Mouse (Mus musculus) urinary bladder, postnatal 14 days (tissue): ENCODE measurements at regions not wholly inside any gene's neighbourhood (a gene's known extent, or its start where the extent isn't known, plus 50 kb on each side); places are given as distances from the start of the nearest gene placed in this dataset.
A peak's percentile ranks its signal among the peaks of the same experiment; 100 is the strongest.
"Not testable (repeated sequence)": the region's sequence is repeated elsewhere in the genome, so short reads cannot be mapped to it uniquely, and the experiment has no call there.

Experiments used
- DNase-seq: peaks from one replicate; pipeline ENCODE4 v3.0.0; 2021; ENCODE audit warnings: low spot score

- not testable (repeated sequence) for DNase-seq
Observed at GRCm38 (mm10) chr1:14688041-14688440, 1405.1 kb downstream of the 4930444P10Rik start.

GRCm38 (mm10) chr1:14686172-14686571 lies 1407.0 kb downstream of the 4930444P10Rik start:
- no peak for DNase-seq

DNA sequence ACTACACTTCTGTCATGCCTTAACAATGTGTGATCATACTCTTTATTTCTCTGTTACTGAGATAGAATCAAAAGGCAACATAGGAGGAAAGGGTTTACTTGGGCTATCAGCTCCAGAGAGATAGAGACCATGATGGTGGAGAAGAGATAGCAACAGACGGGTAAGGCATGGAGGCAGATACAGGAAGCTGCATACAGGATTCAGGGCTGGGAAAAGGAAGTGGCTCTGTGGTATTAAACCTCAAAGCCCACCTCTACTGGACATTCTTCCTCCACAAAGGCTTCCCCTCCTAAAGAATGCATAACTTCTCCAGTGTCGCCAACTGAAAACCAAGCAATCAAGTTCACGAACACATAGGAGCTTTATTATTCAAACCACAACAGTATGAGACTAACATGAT lies 1412.7 kb downstream of the 4930444P10Rik start:
- DNase-seq: no peak

DNA sequence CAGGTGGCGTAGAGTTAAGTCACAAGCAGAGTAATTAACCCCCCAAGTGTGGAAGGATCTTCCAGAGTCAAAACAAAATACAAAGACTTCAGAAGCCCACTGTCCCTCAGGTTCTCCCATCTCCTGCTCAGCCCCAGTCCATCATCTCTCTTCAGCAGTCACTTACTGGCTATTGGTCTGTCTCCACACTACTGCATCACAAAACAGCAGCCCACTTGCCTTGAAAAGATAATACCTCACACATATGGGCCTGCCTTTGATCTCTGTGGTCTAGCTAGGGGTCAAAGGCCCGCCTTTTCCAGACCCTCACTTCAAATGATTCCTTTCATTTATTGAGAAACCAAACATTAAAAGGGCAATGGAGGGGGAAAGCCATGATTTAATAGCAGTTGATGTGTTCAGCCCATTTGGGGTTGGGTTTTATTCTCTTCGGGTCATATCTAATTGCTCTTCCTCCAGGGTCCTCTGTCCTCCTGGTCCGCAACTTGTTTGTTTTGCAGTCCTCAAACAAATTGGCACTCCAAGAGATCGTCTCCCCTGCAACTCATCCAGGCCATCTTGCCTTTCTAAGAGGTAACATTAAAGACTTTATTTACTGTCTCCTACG lies 1420.6 kb downstream of the 4930444P10Rik start:
- DNase-seq: no peak

GRCm38 (mm10) chr1:14662706-14663312 lies 1430.3 kb downstream of the 4930444P10Rik start:
- no peak for DNase-seq

GRCm38 (mm10) chr1:14661854-14662253 lies 1431.3 kb downstream of the 4930444P10Rik start:
- no peak for DNase-seq

- no peak for DNase-seq
Observed at GRCm38 (mm10) chr1:14650346-14650745, 1442.8 kb downstream of the 4930444P10Rik start.

DNA sequence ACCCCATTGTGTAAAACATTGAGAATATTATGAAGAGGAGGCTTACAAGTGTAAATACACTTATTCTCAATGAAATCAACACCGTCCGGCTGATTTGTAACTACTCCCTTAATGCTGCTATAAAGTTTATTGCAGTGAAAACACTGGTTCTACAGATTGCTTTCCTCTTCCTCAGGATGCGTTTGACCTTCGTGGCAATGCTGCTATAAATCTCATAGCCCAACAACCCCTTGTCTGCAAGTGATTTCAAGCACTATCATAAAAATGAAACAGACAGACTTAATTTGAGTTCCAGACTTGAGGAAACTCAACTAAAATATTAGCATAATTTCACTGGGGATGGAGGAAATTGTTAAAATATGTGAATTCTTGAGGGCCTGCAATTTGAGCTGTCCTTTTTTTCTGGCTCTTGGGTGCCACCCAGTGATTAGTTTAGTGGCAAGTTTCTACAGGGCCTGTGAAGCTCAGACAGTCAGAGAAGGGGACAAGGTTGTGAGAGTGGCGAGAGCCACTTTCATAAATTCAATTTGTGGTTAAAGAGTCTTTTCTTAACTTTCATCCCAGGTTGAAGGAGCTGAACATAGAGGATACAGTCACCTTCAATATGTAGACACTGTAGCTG lies 1457.4 kb downstream of the 4930444P10Rik start:
- peak; percentile 3 for DNase-seq

DNA sequence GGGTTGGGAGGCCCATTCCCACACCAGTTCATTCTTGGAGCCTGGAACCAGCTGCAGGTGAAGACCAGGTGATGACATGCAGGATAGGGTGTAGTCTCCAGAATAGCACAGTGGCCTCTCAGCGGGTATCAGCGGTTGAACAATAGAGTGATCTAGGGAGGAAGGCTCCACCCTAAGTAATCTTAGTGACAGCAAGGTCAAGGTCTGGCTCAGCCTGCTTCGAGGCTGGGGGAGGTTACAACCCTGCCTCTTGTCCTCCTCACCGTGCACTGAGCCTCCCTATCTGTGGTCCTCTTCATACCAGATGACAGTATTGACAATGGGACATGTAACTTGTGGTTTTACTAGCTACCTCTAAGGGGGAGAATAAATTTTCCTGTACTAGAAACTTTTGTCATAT lies 1461.1 kb downstream of the 4930444P10Rik start:
- no peak for DNase-seq

- no peak for DNase-seq
Observed at GRCm38 (mm10) chr1:14627204-14627603, 1465.9 kb downstream of the 4930444P10Rik start.

DNA sequence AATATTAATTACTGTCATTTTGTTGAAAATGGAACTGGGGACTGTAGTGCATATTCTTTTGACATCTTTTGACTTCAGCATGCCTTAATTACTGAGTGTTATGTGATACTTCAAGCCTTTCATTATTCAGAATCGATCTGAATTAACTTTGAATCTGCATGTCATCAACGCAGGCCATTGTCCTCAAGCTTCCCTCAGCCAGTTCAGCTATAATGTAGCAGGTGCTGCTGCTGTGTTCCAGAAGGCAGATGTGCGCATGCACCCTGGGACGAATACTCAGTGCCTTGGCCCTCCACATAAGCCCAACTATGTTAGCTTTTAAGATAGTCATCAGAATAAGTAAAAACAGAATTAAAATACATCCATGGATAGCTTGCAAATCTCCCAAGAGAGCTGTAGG lies 1466.4 kb downstream of the 4930444P10Rik start:
- no peak for DNase-seq

- no peak for DNase-seq
Observed at GRCm38 (mm10) chr1:14620922-14621430, 1472.1 kb downstream of the 4930444P10Rik start.

DNA sequence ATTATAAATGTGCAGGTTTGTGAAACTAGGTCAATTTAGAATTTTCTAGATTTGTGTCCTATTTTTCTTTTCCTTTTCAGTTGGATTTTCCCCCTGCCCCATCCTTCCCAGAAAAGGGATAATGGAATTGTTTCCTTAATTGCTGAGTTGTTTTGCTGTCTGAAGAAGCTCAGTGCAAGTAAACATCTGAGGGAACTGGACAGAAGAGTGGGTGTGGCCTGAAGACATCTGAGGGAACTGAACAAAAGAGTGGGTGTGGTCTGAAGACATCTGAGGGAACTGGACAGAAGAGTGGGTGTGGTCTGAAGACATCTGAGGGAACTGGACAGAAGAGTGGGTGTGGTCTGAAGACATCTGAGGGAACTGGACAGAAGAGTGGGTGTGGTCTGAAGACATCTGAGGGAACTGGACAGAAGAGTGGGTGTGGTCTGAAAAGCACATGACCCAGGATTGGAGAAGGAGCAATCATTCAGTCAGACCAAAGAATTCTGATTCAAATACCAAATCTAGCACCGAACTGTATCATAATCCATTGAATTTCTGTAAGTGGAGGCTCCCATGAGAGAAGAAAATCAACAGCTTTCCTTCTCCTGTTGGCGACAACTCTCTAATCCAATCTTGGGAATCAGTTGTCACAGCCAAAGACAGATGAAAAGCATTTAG lies 1479.8 kb downstream of the 4930444P10Rik start:
- DNase-seq: no peak

DNA sequence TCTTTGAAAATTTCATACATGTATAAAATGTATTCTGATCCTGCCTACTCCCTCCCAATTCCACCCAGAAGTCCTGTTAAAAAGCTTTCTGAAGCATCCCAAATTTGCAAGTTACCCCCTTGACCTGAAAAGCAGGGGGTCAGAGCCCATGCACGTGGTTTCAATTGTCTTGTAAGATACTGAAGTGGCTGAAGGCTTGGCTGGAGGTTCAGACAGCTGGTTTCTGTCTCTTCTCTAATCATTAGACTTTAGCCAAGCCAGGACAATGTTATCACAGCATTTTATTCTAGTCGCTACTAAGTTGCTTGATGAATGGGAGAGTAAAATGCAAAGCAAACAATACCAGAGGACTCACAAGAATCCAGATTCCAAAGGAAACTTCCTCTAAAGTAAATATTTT lies 1484.1 kb downstream of the 4930444P10Rik start:
- DNase-seq: no peak

DNA sequence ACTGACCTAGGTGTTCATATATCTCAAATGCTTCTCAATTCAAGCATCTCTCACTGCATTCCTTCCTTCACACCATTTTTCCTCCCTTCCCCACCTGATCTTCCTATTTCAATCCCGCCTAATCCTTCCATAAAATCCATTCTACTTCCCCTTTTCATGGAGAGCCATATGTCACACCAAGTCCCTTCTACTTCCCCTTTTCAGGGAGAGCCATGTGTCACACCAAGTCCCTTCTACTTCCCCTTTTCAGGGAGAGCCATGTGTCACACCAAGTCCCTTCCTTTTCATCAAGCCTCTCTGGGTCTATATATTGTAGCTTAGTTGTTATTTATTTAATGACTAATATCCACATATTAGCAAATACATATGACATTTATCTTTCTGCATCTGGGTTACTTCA lies 1497.2 kb downstream of the 4930444P10Rik start:
- no peak for DNase-seq

- peak; percentile 18 for DNase-seq
Observed at GRCm38 (mm10) chr1:14589905-14590304, 1503.2 kb downstream of the 4930444P10Rik start.

DNA sequence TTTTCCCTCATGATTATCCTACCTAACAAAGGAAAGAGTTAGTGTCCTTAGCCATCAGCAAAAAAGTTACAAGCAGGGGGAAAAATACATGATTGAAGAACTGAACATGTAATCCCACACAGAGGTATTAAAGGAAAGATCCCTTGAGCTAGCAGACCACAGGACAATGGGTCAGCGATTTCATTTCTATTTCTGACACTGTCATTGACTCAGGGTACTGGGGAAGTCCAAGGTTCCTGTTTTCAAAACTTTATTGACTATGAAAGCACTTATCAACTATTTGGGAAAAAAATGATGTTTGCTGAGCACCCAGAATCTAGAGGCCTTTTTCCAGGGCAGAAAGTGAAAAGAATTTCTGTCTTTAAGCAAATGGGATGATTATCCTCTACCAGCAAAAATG lies 1513.7 kb downstream of the 4930444P10Rik start:
- DNase-seq: no peak

DNA sequence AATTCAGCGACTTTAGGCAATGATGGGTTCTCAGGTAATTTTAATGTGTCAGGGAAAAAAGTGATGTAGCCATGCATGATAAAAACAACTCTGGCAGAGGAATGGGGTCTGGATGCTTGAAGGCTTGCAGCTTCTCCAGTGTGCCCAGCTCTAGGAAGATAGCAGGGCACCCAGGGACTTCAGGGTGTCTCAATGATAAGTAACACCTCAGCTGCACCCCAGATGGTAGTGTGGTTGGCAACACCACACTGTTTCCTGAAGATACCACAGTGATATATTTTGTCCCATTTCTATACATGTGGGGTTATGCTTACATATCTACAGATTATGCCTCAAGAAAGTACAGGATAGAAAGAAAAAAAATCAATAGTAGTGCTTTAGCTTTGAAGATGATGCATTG lies 1516.9 kb downstream of the 4930444P10Rik start:
- DNase-seq: no peak

DNA sequence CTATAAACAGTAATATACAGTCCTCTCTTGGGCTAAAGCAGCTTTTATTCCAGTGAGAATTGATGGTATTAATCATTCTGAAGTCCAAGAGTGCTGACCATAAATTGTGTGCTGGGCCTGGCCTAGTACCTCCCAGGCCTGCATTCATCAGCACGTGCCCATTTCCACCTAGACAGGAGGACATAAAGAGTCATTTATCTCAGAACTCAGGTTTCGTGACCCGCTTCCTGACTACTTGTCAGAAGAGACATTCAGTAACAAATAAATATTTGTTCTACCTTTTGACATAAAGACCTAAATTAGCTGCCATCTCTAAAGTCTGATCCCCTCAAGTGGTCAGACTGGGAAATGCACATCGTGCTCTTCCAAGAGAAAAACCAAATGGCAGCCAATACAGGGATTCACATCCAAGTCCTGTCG lies 1522.6 kb downstream of the 4930444P10Rik start:
- no peak for DNase-seq

- no peak for DNase-seq
Observed at GRCm38 (mm10) chr1:14570113-14570512, 1523.0 kb downstream of the 4930444P10Rik start.

DNA sequence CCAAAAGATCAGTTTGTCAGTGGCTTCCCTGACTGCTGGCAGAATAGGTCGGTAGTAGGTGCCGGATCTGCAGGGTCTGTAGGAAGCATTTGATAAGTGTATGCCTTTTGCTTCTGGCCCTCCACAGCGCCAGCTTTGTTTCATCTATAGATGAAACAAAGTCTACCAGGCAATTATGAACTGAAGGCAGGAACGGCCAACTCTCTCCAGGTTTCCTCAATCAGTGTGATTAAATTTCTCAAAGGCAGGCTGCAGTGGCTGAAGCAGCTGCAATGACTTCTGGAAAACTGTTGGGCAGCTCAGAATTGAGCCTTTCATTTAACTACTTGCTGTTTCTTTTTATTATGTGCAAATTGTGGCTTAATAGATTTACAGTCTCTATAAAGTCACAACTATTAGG lies 1526.1 kb downstream of the 4930444P10Rik start:
- DNase-seq: no peak

DNA sequence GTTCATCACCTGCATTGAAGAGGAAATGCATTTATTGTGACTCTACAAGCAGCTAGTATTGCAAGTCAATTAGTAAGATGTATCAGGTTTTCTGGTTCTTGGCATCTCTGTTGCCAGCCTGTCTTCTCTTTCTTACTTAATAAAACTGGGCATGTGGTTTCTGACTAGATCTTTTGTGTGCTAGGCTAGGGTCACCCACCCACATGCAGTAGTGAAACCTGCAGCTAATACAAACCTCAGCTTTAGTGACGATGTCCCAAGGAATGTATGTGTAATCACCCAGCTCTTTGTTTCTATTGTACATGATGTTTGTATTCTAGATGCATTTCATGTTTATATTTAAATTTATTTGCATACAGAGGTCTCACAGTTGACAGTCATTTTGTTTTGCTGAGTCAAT lies 1526.7 kb downstream of the 4930444P10Rik start:
- DNase-seq: no peak
